Mouse (Mus musculus) brain, embryonic 14.5 days (tissue): Measurements from ENCODE around the gene Mrps12.

Experiments
- CTCF ChIP-seq: fragments of 200-500 bp; IDR thresholded peaks from 2 replicates; pipeline ENCODE4 v1.5.1; 2012; ENCODE audit warnings: inconsistent platforms, mild to moderate bottlenecking, moderate library complexity, borderline replicate concordance; ENCODE audit not compliant: insufficient read depth, insufficient read length; ENCODE audit errors: extremely low read depth
- POLR2A ChIP-seq: fragments of 200-500 bp; IDR thresholded peaks from 2 replicates; pipeline ENCODE4 v1.6.1; 2012; ENCODE audit warnings: mild to moderate bottlenecking, inconsistent platforms, borderline replicate concordance; ENCODE audit not compliant: poor library complexity, insufficient read depth, insufficient read length, severe bottlenecking; ENCODE audit errors: extremely low read depth

DNA sequence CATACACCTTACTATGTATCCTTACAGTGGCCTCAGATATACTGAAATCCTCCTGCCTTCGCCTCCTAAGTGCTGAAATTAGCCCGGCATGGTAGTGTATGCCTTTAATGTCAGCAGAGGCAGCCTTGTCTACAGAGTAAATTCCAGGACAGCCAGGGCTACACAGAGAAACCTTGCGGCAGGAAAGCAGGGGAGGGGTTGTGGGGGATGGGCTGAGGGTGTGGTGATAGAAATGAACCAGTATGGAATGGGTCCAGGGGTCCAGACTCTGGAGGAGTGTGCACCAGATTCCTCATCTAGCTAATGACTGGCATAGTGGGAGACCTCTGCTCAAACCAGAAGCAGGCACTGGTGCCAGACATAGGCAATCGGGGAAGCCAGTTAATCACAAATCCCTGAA is 22.5 kb downstream of the Mrps12 start:
- TF ChIP-seq CTCF: no peak
- no peak for TF ChIP-seq POLR2A
